Mouse (Mus musculus): Measurements from ENCODE around the gene Gvin1.
A peak's percentile ranks its signal among the peaks of the same experiment; 100 is the strongest.
"Not testable (repeated sequence)": the region's sequence is repeated elsewhere in the genome, so short reads cannot be mapped to it uniquely, and the experiment has no call there.

The Gvin1 gene

DNA sequence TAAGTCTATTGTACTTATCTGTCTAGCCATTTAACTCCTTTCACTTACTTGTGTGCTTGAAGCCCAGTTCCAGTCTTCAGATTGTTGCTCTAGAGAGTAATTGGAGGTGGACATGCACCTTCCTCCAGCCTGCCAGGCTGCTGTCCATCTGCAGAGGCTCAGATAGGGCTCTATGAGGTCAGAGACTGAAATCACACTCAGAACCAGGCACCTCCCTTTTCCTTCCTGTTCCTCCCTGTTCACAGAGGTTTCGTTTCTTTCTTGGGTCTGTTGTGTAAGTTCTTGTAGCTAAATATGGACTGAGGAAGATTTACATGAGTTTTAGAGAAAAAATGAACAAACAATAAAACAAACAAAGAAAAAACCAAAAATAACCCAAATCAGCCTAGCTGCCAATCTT, at the start of gene Gvin1:
Gvin1 (minus strand) TSS at position 150 of the 400 bp plus-strand sequence.
- DNase-seq: peak in 1 of 2 experiments; percentile 48

DNA sequence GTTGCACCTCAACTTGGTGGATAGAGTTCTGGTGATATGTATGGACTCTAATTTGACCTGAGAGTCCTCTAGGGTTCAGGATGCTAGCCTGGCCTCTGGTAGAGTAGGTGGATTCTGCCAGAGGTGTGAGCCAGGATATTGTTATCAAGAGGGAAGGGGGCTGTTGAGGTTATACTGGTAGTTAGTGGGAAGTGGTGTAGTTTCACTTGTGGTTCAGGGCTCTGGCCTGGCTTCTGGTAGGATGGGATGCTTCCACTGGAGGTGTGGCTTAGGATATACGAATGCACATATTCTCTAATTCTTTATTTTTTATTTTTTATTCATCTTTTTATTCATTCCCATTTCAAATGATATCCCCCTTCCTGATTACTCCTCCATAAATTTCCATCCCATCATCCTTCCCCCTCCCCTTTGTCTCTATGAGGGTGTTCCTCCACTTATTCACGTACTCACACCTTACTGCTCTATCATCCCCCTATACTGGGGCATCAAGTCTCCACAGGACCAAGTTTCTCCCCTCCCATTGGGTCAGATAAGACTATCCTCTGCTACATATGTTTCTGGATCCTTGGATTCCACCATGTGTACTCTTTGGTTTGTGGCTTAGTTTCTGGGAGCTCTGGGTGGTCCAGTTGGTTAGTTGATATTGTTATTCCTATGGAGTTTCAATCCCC, 36.9 kb upstream of the Gvin1 start:
- DNase-seq: no peak

DNA sequence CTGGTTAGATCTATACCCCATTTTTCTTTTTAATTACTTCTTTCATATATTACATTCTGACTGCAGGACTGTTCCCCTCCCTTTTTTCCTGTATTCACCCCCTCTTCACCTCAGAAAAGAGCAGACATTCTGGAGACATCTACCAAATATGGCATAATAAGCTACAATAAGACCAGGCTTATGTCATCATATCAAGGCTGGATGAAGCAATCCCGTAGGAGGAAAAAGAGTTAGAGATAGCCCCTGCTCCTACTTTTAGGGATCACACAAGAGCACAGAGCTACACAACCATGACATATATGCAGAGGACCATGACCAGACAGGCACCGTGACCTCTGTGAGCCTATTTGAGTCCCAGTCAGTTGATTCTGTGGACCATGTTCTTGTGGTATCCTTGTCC, 33.8 kb upstream of the Gvin1 start:
- no peak for DNase-seq

DNA sequence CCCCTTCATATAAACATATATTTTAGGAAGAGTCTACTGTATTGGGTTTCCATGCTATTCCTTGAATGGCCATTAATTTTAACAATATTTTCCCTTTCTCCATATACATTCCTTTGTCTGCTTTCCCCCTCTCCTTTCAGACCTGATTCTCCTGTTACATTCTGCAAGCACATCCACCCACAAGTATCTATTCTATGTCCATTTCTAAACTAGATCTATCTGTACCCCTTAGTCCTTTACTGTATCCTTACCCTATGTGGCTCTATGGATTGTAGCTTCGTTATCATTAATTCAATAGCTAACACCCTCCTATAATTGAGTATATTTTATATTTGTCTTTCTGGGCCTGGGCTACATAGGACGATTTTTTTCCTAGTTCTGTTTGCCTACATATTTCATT, 33.1 kb upstream of the Gvin1 start:
- no peak for DNase-seq

DNA sequence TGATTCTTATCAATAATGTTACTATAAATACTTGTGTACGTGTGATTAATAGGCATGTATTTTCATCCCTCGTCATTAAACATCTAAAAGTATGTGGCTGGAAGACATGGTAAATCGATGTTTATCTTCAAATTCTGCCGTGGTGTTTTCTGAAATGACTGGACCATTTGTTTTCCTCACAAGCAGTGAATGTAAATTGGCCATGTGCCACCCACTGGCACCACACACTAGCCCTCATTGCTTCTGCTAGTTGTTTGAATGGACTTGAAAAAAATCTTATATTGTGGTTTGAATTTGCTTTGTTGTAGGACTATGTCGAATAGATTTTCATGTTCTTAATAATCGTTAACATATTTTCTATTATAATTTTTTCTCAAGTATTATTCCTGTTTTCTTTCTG, 30.5 kb upstream of the Gvin1 start:
- DNase-seq: no peak

DNA sequence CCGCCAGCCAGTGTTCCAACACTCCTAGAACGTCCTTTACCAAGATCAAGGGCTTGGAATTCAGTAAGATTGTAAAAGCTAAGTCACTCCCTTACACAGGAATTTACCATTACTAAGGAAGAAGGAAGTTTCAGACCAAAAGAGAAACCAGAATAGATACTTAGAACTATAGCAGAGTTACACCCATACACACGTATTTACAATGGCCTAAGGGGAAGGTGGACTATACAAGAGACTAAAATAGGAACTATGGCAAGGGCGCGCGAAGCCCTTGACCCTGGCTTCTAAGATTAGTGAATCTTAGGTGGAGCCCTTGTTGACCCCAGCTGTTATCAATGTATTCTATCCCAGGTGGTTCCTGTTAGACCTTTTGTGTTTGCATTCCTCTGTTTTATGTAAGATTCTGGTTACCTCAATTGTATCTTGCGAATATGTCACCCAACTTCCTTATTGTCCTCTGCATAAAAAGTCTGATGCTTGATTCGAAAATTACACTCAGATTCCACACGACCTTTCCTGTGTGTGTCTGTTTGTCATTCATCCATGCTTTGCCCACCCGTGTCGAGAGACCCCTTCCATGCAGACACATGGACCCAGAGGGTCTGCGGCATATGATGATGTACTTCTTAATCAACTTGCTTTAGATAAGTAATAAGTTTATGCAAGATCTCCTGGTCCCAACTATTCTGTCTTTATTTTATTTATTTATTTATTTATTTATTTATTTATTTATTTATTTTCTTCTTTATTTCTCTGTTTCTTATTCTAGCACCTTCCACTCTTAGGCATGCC, 25.6 kb upstream of the Gvin1 start:
- DNase-seq: not testable (repeated sequence)

DNA sequence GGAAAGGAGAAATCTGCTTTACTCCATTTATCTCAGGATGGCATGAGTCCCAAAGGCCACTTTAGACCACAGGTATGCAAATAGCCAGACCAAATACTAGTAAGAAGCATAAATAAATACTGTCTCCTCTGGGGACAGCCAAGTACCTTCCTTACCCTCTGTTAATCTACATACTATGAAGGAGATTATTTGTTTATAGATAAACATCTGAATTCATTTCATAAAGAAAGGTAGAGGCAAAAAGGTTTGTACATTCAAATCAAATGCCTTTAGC, 22.0 kb upstream of the Gvin1 start:
- DNase-seq: no peak

DNA sequence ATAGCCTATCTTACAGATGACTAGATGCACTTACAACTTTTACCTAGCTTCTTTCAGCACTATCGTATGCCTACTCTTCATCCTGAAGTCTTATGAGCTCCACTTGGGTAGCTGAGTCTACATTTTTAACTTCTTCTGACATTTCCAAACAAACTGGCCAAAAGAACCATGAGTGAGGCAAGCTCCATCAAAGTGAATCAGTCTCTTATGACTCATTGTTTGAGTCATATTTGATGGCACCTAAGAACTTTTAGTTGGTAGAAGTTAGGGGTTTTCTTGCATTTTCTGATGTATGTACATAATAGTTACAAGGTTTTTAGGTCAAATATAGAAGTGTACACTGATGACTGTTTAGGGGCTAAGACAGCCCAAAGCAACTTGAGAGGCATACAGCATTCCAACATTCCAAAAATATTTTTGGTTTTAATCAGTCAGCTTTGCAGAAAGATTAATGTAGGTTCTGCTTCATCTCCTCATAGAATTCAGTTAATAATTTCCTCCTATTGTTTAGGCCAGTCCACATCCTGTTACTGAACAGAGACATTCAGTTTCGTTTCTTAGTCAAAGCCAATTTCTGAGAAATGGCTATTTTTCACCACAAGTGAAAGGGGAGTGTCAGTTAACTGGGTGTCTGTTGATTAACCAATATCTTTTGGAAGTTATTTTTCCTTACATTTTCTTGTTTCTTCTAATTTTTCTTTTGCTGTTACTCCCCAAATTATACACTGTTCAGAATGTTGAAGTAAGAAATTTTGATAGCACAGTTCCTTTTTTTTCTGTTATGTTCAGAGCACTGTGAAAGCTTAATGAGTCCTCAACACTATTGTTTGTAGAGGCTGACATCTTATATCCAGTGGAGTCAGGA, 21.4 kb upstream of the Gvin1 start:
- DNase-seq: peak in 1 of 2 experiments; percentile 67

DNA sequence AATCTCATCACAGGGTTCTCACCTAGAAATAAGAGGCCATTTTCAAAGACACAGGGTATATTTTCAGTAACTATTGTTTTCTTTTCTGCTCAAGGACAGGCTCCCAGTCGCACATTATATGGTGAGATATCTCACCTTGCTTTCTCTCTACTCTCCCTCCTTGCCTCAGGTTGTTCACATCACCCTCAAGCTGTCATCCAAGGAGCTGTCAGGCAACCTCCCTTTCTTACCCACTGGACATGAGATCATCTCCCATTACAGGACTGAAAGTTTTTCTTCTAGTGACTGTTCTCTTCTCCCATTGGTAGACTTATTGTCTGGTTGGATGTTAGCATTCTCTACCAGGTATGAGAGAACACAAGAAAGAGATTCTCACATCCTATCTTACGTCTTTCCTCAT, 20.5 kb upstream of the Gvin1 start:
- no peak for DNase-seq

DNA sequence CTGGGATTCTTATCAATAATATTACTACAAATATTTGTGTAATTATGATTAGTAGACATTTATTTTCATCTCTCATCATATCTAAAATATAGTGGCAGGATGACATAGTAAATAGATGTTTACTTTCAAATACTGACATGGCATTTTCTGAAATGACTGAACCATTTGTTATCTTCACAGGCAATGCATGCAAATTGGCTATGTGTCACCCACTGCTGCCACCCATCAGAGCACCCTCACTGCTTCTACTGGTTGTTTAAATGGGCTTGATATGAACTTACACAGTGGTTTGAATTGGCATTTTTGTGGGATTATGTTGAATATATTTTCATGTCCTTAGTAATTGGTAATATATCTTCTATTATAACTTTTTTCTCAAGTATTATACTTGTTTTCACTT, 784 bp upstream of the Gvin1 start:
- not testable (repeated sequence) for DNase-seq

DNA sequence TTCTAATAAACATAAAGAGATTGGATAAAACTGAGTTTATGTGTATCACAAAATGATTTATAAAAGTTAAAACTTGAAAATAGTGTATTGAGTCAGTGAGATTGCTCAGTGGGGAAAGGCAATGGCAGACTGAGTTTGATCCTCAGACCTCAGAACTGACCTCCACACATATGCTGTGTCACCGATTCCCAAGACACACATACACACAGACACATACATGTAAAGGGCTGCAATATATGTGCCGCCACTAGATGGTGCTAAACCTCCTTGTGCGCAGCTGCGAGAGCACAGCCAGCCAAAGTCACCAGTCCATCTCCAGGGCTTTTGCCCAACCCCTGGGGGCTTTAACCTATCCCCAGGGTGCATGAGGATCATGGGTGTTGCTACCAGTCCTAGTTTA, 1.4 kb downstream of the Gvin1 start:
- not testable (repeated sequence) for DNase-seq

DNA sequence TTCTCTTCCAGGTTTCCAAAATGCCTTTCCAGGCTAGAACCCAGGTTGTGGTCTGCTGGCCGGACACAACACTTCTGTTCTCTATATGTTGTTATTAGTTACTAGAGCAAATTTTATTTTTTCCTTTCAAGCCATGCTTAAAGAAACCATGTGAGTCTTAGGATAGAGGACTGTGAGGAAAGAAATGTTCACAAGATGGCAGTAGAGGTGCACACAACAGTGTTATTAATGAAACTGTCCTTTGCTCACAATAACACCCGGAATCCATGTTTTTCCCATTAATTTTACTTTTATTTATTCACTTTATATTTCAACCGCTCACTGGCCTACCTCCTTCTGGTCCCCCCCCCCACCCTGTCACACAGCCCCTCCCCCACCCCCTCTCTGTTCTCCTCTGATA, 8.5 kb downstream of the Gvin1 start:
- not testable (repeated sequence) for DNase-seq

DNA sequence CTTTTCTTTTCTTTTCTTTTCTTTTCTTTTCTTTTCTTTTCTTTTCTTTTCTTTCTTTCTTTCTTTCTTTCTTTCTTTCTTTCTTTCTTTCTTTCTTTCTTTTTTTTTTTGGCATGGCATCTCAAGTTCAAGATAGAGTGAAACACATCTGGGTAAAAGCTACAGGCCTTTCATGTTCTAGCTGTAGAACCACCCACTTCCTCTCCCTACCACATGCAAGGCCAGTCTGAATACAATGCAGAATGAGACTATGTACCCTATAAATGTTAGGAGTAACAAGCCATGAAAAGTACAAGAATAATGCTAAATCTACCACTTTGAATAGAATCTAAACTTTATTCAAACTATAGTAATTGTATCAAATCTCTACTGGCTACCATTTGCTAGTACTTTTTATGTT, 38.1 kb downstream of the Gvin1 start:
- not testable (repeated sequence) for DNase-seq

DNA sequence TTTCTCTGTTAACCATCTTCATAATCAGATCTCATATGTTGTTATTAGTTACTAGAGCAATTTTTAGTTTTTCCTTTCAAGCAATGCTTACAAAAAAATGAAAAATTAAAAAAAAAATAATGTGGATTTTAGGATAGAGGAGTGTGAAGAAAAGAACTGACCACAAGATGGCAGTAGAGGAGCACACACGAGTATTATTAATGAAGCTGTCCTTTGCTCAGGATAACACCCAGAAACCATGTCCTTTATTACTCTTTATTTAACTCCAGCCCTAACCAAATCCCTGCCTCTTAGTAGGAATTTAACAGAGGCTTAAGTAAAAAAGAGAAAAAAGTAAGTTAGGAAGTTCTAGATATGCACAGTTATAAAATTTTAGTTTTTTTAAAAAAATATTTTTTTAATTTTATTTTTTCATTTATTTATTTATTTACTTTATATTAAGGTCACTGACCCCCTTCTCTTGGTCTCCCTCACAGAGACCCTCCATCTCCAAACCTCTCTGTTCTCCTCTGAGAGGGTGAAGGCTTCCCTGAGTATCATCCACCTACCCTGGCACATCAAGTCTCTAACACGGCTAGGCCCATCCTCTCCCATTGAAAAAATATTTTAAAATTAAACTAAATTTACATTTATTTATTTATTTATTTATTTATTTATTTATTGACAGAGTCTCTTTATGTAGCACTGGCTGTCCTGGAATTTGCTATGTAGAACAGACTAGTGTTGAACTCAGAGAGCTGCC, 69.9 kb downstream of the Gvin1 start:
- DNase-seq: not testable (repeated sequence)

DNA sequence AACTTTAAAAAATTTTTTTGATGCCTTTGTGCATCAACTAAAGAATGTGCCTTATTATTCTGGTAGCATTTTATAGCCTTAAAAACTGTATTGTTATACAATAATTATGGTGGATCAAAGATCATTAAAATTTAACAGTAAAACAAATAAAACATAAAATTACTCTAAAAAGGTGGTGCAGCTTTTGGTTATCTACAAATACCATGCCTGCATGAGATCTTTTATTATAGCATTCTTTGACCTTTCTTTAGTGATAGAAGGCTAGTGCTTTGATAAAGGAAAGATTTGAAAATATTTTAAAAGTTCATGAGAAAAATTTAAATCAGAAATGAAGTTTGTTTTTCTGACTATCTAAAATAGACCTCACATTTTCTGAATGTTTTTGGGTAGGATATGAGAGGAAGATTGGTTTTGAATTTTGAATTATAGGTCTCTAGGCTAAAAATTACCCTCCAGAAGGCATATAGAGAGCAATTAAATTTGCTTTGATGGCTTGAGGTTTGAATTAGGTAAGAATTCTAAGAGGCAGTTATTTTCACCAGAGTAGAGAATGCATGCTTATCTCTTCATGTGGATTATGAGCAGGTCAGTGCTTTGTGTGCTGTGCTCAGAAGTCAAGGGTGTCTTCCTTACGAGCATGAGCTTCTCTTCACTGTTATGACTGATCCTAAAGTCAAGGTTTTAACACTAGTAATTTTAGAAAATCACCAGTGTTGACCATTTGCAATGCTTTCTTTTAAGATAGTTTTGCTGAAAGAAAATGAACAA, 73.8 kb downstream of the Gvin1 start:
- DNase-seq: not testable (repeated sequence)

DNA sequence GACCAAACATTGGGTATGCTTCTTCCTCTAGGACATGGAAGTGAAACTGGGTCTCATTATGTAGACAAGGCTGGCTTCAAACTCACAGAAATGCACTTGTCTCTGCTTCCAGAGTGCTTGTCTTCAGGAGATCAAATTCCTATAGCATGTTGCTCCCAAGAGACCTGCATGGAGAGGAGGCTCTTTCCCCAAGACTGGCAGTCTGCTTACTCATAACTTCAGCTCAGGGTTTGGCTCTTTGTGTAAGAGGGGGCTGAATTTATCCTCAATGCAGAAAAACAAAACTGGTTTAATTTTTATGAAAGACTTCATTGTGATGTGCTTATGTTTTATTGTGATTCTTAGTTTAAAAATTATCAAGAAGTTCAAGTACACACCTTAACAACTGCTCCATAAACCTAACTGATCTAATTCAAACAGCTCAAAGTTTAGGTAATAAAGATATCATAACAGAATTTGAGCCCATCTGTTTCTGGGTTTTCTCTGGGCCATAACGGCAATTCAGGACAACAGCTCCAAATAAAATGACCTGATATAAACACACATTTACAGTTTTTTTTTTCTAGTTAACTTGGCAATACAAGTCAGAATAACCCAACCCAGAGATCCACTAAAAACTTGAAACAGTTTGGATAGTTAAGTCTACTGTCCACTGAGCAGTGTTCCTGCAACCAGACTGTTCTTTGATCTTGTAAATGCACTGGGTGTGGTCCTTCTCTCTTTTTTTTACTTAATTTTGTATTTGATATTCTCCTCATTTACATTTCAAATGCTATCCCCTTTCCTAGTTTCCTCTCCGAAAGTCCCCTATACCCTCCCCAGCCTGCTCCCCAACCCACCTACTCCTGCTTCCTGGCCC, 97.8 kb downstream of the Gvin1 start:
- not testable (repeated sequence) for DNase-seq
